Mouse (Mus musculus): ENCODE data around the gene Zbtb12.
A peak's percentile ranks its signal among the peaks of the same experiment; 100 is the strongest.
"Not testable (repeated sequence)": the region's sequence is repeated elsewhere in the genome, so short reads cannot be mapped to it uniquely, and the experiment has no call there.

Zbtb12 gene

DNA sequence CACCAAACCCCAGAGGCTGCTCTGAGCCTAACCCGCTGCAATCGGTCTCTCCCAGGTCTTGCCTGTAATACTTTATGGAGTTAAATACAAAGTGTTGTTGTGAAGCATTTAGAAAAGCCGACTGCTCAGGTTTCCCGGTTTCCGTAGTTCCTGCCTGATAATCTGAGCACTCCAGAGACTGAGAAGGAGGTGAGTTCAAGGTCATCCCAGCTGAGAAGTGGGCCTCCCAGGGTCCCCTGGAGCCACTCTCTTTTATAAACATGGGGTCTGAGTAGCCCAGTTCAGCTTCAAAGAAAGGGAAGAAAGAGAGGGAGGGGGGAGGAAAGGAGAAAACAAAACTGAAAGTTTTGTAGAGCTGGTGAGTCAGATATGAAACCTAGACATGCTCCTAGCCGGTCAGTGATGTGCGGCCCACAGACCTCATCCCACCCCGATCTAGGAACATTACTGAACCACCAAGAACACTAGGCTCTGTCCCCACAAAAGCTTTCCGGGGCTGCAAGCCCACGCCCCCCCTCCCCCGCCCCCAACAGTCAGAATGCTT is at the start of gene Zbtb12:
Gene Zbtb12, plus strand, starts transcription at position 148 of the 544 bp plus-strand sequence.
- DNase-seq, result no peak

DNA sequence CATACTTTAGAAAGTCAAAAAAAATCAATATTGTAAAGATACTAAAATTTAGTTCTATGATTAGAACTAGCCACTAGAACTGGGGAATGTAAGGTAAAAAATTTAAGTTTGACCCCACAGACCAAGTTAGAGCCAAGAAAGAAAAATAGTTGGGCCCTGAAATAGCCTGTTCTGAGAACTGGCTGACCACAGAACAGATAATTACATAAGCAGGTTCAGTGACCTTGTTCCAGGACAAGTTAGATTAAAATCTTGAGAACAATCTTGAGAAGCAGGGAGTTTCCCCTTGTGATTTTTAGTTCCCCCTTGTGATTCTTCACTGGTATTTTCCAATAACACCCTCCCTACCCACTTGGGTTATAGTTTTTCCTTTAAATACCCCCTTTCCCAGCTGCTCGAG is 48.5 kb upstream of the Zbtb12 start:
- not testable (repeated sequence) for DNase-seq

DNA sequence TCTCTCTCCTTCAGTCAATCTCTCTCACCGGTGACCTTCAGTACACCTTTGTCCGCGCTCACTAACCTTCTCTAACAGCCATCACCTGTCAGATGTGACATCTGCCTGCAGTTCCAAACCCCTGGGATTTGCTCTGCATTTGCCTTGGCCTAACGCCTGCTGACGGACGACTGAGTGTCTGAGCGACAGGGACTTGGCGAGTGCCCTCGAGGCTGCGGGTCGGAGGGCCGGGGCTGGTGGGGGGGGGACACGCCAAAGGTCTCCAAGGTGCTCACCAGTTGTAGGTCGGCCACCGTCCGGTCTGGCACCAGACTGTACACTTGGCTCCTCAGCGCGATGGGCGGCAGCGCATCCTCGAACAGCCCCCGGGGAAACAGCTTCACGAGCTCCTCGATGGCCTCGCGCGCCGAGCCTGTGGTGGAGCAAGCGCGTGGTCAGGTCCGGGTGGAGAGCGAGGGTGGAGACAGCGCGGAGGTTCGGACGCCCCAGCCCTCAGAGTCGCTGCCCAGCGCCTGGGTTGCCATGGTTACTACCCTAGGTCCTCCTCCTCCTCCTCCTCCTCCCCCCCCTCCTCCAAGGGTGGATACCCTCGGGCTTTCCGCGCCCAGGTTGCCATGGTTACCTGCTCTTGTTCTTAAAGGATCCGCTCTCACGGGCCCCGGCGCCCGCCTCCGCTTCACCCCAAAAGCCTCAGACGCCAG is 43.0 kb upstream of the Zbtb12 start:
- DNase-seq, result no peak

DNA sequence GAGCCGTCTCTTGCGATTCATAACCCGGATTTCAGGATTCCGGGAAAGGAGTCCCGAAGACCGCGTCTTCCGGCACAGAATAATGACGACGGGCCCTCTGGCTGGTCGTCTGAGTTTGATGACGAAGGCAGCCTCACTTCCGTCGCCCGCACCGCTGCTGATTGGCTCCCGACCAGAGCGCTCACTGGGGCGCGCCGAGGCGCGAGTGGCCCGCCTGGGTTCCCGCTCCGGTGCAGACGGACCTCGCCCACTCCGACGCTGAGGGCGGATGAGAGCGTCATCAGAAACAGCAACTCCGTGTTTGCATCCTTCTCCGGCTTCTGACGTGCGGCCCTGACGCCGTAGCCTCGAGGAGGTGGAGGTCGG is 42.4 kb upstream of the Zbtb12 start, which contains the start of the genes Stk19 and Dxo:
Gene Stk19, minus strand, starts transcription at position 90 of the 366 bp plus-strand sequence.
Gene Dxo, plus strand, starts transcription at position 164 of the 366 bp plus-strand sequence.
- peak; percentile 95 to 96 for DNase-seq

DNA sequence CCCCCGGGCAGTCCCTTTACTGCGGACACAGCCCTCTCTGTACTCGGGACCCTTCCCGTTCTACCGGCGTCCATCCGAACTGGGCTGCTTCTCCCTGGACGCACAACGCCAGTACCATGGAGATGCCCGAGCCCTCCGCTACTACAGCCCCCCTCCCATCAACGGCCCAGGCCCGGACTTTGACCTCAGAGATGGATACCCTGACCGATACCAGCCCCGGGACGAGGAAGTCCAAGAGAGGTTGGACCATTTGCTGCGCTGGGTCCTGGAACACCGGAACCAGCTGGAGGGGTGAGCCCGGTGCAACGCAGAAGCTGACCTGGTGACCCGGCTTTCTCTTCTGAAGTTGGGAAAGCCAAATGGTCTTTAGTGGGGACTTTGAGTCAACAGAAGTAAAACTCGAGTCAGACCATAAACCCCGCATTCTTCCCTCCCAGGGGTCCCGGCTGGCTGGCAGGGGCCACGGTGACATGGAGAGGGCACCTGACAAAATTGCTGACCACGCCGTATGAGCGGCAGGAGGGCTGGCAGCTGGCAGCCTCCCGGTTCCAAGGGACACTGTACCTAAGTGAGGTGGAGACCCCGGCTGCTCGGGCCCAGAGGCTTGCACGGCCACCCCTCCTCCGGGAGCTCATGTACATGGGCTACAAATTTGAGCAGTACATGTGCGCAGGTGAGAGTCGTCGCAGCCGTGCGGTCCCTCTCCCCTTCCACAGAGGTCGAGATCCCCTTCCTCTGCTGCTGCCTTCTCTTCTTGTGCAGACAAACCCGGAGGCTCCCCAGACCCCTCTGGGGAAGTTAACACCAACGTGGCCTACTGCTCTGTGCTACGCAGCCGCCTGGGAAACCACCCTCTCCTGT is 41.6 kb upstream of the Zbtb12 start:
- DNase-seq, result peak; percentile 30 to 34

DNA sequence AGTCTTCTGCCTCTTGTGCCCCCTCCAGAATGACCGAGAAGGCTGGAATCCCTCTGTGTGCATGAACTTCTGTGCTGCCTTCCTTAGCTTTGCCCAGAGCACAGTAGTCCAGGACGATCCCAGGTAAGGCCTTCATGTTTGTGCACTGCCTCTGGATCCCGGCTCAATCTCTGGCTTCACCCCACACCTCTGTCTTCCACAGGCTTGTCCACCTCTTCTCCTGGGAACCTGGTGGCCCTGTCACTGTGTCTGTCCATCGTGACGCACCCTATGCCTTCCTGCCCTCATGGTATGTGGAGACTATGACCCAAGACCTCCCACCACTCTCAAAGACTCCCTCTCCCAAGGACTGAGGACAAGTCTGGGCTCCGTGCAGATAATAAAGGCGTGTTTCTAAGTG is 40.5 kb upstream of the Zbtb12 start:
- DNase-seq, result no peak

DNA sequence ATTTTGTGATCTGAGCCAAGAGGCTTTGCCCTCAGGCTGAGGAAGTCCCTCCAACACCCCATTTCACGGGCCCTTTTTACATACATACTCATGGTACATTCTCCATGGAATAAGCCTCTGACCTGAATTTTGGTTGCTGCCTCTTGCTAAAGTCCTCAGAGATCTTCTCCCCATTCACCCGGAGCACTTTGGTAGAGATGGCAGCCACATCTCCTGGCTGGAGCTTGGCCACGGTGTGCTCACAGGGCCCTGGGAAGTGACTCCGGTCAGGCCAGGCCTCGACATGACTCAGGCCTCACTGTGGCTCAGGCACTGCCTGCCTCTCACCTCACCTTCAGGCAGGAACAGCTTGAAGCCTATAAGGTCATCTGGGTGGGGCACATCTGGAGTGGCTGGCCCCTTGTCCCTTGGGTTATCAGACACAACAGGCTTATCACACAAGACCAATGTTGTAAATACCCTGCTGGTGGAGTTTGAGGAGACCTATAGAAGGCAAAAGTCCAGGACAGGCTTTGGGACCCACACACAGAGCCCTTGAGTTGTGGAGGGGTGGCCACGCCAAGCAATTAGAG is 38.5 kb upstream of the Zbtb12 start:
- no peak for DNase-seq

DNA sequence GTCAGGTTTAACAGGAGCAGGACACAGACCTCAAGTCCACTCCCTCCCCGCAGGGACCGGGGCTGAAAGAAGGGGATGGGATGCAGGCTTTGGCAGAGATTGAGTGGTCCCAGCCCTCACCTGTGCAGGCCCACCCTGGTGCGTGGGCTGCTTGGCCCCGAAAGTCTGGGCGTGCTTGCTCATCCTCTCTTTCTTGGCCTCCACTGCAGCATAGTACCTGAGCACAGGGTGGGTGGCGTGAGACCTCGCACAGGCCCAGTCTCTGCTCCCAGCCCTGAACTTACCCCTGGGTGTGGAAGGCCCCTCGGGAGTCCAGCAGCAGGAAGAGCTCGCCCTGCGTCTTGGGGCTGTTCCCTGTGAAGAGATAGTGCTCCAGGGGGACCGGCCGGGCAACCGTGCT is 34.4 kb upstream of the Zbtb12 start:
- no peak for DNase-seq

DNA sequence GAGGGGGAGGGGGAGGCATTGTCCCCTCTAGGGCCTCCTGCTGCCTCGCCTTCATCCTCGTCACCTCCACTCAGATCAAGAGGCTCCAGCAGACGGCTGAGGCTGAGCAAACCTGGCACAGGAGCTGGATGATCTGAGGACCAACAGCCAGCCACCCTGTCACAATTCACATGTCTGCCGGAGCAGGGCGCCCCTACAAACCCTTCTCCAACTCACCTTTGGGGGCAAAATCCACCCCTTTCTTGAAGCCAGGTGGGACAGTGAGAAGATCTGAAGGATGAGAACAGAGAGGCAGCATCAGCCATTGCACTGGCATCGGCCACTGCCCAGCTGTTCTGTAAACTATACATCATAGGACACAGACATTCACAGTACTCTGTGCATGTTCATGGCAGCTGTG is 32.1 kb upstream of the Zbtb12 start:
- DNase-seq, result no peak

DNA sequence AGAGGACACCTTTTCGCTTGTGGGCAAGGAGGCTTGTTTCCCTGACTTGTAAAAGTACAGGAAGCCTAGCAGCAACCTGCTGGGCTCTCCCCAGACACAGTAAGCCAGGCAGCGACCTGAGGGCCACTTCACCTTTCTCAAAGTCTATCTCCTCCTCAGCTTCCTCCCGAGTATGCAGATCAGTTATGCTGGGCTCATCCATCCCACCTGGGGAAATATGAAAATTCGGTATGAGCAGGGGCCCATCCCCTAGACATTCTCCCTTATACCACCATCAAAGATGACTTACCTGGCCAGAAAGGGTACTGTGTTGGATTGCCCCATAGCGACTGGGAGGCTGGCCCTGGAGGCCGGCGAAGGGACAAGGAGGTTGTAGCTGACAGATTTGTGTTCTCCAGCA is 31.7 kb upstream of the Zbtb12 start:
- no peak for DNase-seq

DNA sequence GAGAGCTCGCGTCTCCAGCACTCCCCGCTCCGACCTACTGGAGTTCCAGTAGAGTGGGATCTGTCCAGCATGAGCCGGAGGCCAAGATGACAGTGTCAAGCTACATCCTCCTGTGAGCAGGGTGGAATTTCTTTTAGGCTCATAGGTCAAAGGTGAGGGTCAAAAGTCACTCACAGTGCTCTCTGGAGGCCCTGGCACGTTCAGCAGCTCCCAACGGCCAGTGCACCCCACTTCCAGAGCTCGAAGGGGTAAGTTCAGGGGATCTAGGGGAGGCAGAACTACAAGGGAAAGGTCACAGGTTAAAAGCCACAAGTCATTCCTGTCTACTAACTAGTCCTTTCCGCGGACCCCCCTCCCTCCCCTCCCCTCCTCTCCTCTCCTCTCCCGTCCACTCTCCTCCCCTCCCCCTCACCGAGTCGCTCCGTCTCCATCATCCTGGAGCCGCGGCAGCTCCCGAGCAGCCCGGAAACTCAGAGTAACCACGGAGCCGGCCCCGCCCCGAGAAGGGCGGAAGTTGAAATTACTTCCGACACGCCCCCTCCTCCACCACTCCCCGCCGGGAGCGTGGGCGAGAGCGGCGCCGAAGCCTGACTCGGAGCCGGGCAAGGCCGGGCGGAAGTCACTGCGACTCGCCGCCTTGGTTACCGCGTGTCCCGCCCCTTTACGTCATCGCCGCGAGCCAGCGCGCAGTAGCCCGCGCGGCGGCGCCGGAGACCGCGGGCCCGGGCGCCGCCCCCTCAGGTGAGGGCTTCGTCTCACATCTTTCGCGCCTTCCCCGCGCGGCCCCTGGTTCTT is 29.4 kb upstream of the Zbtb12 start, which contains the start of the genes Skiv2l and Nelfe:
Gene Skiv2l, minus strand, starts transcription at position 489 of the 795 bp plus-strand sequence.
Gene Nelfe, plus strand, starts transcription at position 670 of the 795 bp plus-strand sequence.
- DNase-seq, result peak; percentile 98

DNA sequence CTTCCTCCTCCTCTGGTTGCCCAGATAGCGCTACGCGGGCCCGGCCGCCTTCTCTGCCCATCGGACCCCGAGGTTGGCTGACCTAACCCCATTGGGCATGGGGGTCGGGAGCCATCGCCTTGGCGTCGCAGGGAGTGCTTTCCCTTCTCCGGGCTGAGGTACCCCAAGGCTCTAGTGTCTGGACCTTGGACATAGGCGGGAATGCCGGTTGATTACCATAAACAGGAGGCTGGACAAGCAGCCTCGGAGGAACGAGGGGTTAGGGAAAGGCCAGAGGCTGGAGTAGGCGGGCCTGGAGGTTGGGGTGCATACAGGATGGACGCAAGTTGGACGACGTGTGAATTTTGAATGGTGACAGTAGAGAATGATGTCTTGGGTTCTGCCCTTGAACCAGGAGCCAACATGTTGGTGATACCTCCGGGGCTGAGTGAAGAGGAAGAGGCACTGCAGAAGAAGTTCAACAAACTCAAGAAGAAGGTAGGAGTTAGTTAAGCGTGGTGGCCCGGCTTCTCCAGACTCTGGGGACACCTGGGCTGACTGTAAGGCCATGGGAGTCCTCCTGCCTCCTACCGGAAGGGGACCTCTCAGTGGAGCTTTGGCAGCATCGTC is 28.7 kb upstream of the Zbtb12 start:
- no peak for DNase-seq

DNA sequence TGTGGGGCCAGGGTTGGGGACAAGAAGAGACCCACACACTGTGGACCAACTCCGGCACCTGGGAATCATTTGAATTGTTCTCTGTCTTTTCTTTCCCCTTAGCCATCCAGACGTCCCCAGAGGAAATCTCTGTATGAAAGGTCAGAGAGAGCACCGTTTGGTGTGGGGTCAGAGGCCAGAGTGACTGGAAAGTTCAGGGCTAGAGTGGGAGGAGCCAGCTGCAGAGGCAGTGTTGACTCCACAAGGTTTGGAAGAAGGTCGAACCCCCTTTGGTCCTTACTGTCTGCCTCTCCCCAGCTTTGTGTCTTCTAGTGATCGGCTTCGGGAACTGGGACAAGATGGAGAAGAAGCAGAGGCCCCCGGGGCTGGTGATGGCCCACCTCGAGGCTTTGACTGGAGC is 25.8 kb upstream of the Zbtb12 start:
- no peak for DNase-seq

DNA sequence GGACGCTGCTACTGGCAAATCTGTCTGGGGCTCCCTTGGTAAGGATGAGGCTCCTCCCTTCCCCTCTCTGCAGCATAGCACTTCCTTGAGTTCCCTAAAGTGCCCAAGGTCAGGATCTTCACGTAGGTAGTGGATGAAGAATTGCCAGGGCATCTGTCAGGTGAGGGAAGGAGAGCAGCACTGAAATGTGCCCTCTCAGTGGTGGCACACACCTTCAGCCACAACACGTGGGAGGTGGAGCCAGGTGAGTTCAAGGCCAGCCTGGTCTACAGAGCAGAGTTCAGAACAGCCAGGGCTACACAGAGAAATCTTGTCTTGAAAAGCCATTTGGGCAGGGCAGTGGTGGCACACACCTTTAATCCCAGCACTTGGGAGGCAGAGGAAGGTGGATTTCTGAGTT is 24.5 kb upstream of the Zbtb12 start:
- DNase-seq, result no peak

DNA sequence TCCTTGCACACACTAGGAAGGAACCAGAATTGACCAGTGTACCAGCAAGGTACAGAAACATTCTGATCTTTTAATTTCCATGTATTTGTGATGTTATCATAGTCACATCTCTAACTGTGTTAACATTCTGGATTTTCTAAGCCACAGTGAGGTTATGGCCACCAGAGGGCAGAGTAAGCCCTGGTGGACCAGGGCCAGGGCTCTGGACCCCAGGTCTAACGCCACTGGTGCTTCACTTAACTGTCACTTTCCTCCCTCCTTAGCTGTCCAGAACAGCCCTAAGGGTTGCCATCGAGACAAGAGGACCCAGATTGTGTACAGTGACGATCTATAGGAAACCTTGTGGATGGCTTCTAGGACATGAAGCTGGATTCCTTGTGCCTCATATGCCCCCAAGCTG is 23.5 kb upstream of the Zbtb12 start:
- peak in 1 of 2 experiments; percentile 44 for DNase-seq

DNA sequence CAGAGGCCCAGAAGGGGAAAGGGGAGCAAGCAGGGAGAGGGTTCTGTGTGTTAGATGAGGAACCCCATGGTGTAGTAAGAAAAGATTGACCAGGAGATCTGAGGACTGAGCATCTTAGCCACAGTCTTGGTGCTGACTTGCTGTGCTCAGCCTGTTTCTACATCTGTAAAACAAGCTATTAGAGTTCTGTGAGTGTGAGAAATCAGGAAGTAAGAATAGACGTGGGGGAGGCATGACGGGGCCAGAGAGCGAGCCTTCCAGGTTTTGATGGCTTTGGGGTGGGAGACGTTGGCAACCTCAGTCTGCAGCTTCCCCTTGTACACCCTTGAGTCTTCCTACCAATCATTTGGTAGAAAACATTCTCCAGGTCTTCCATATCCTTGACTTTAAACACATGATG is 20.6 kb upstream of the Zbtb12 start:
- DNase-seq, result no peak

DNA sequence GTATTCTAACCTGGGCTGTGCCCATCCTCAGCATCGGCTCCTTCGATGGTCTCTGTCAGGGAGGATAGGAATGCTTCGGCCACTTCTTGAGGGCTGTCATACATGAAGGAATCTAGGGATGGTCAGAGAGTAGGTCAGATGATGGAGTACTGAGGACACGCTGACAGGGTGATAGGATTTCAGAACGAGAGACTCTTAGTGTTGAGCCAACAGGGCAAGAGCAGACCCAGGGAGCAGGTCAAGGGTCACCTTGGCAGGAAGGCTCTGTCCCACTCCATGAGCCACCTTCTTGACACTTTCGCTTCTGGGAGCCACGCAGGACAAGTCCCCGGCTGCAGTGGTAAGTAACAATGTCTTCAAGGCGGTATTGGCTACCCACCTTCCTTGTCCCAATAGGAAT is 18.8 kb upstream of the Zbtb12 start:
- DNase-seq, result no peak

DNA sequence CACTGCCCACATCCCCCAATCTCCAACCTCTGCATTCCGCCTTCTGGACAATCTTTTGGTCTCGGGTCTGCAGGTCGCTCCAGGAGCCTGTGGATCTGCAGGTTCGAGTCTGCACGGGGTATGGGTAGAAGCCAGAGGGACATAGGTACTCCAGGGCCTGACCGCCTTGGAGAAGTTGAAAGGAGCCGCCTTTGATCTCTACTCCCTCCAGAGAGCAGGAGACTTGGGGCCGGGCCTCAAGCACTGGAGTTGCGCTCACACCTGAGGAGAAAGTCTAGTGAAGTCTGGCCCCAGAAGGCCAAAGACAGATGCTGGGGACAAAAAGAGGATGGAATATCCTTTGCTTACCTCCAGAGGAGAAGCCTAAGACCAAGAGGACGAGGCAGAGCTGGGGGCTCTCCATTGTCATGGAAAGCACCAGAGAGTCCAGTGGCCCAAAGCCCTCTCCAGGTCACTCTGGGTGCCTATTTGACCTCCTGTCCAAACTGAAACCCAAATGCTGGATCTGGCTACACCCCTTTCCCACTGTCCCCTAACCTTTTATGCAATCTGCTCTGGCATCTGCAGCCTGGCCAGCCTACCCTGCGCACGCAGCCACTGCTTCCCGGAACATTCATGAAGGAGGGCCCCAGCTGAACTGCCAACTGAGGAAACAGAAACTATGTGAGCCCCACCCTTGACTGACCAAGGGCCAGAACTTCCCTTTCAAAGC is 17.4 kb upstream of the Zbtb12 start:
- DNase-seq, result no peak

DNA sequence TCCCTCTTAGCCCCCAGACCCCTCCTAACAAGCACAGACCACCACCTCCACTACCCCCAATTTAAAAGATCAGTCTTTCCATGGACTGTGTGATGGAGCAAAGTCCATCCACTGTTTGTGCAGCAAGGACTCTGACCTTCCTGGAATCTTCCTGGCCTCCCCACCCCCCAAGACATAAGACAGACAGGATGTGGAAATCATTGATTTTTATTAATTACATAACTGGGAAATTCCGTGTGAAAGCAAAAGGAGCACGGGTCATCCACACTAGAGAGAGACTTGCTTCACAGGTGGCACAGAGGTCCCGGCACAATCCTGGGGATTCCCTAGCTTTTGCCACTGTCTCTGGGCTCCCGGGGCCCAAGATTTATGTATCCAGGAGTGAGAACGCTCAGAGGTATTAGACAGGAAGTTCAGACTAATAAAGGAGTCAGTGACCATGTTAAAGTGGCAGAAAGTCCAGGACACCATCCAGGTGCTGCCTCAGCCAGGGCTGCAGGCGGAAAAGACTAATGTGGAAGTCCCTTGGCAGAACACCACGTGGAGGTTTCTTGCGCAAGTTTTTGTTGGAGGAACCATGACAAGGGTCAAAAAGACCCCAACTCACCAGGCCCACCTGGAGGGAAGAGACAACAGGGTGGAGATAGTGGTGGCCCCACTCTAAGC is 16.7 kb upstream of the Zbtb12 start, which contains the start of gene Cfb:
Gene Cfb, minus strand, starts transcription at position 103 of the 666 bp plus-strand sequence.
- no peak for DNase-seq

DNA sequence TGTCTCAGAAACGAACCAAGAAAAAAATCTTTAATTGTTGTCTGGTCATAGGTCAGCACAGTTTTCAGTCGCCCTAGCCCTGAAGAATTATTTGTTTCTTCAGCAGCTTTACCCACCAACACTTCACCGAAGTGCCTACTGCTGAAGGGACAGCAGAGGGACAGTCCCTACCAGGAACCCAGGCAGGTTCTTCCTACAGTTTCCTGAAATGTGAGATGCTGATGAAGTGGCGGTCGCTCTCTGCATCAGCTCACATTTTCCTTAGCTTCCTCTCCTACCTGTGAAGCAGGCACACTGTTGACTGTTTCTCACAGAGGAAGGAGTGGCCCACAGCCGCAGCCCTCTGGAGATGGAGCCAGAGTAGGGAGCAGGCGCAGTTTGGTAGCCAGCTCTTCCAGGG is 13.3 kb upstream of the Zbtb12 start:
- DNase-seq, result no peak

DNA sequence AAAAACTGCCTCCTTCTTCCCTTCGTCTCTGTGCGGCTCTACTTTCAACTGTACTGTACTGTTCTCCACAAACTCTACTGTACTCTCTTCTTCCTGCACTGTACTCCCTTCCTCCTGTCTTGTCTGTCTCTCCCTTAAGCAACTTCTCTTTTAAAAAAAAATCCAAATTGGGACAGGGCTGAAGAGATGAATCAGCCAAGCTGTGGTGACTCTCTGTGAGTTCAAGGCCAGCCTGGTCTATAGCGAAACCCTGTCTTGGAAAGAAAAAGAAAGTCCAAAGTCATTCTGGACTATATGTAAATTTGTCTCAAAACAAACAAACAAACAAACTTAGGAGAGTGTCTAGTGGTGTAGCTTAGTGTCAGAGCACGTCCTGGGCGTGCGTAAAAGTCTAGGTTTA is 5.0 kb upstream of the Zbtb12 start:
- DNase-seq, result no peak

Data from cerebellum, adult 18-20 months (tissue).